ENCODE assay signal across 8 mouse cellular contexts in genomic region chr2:94470738-94471499, GRCm38 (mm10). TPM values are rescaled to one million over a fixed set of nuclear protein-coding genes. Genes with fewer than 3 reads are reported as not detected.
A peak's percentile ranks its signal among the peaks of the same experiment; 100 is the strongest.
DNase-seq lines count a peak whose midpoint lies in the region; ATAC-seq and TF ChIP-seq lines count a peak whose summit lies in the region.

No protein-coding gene starts in this region.

- H3K4me3 ChIP-seq in limb, embryonic 13.5 days: no peak overlapping the region
- H3K4me3 ChIP-seq in thymus, adult 2 months (ENCODE audit: control insufficient read depth, insufficient read depth, low read length): no peak overlapping the region

- no peak for TF ChIP-seq POLR2A in thymus, adult 2 months (IDR thresholded peaks at IDR 0.05; ENCODE audit: control insufficient read depth, extremely low read depth, insufficient read depth, low read length, poor library complexity)

- H3K4me2 ChIP-seq in limb, embryonic 13.5 days (replicated peaks): no peak overlapping the region

- CTCF ChIA-PET in Patski (lab: Charles Lee): interaction anchor here (0.9 to 1.2 kb wide), 4 partner anchors 10 to 174 kb away, joined by 3 read pairs; no protein-coding TSS in a partner anchor

- DNase-seq in A20 (ENCODE audit: low read depth, low spot score): peak; percentile 43
- no peak for DNase-seq in Patski (ENCODE audit: low read depth, low spot score)
- peak; percentile 88 to 89 for DNase-seq in cerebellum, postnatal 10 days
- DNase-seq in gastrocnemius, postnatal 14 days: peak; percentile 28
- peak; percentile 46 for DNase-seq in kidney, adult 9 months
- DNase-seq in neural tube, embryonic 10.5 days (ENCODE audit: extremely low spot score, low spot score): peak; percentile 75
- peak; percentile 35 for DNase-seq in thymus, adult 2 months

- no peaks in the 10 kb centered on the region for H3K9me3 ChIP-seq in limb, embryonic 13.5 days

- no peaks in the 10 kb centered on the region for H3K4me1 ChIP-seq in limb, embryonic 13.5 days
- H3K4me1 ChIP-seq in thymus, adult 2 months (replicated peaks; ENCODE audit: control insufficient read depth, insufficient read depth, low read length): no peaks in the 10 kb centered on the region

- peaks cover 4% of the 10 kb centered on the region for H3K27me3 ChIP-seq in Patski
- H3K27me3 ChIP-seq in limb, embryonic 13.5 days: peaks cover 7% of the 10 kb centered on the region; the same call in 1 of the 2 replicates
- H3K27me3 ChIP-seq in thymus, adult 2 months (ENCODE audit: control insufficient read depth, insufficient read depth, low read length): no peaks in the 10 kb centered on the region

- no peak overlapping the region; the same call in 1 of the 2 replicates for H3K9ac ChIP-seq in limb, embryonic 13.5 days

- intact Hi-C loops in gastrocnemius, postnatal 14 days (cut with DNase I; ENCODE audit: low total_unique reads): no loop called here

- peak; percentile 85 for ATAC-seq in Patski
- peak; percentile 82; the same call in 1 of the 2 replicates for ATAC-seq in limb, embryonic 13.5 days (ENCODE audit: low FRiP score, low read depth)

- H3K27ac ChIP-seq in limb, embryonic 13.5 days: no peak overlapping the region
- no peak overlapping the region for H3K27ac ChIP-seq in thymus, adult 2 months (ENCODE audit: control insufficient read depth, insufficient read depth, low read length)

- H3K36me3 ChIP-seq in limb, embryonic 13.5 days: no peaks in the 10 kb centered on the region
- no peaks in the 10 kb centered on the region for H3K36me3 ChIP-seq in thymus, adult 2 months (ENCODE audit: control insufficient read depth, insufficient read depth, low read length)

- peak; percentile 86 for TF ChIP-seq CTCF in Patski (IDR thresholded peaks at IDR 0.05)
- TF ChIP-seq CTCF in thymus, adult 2 months (IDR thresholded peaks at IDR 0.05; ENCODE audit: borderline replicate concordance, control insufficient read depth, extremely low read depth, insufficient read depth, low read length, poor library complexity): peak; percentile 59; the same call in 1 of the 2 replicates

- POLR2A ChIA-PET in Patski (lab: Charles Lee): no interaction called here

- in situ Hi-C loops in Patski (cut with MboI; ENCODE audit: low pct_unique_long_range_greater_than_20kb): no loop called here

- 27% methylated on average over 15 of the region's 15 CpGs for WGBS in limb, embryonic 13.5 days
- 33% methylated on average over 15 of the region's 15 CpGs for WGBS in thymus, adult 2 months

RNA-seq across cellular contexts. Expression of gene Api5, which starts 33.0 kb away (rescaled TPM):
- polyA plus RNA-seq in Patski (2021): 83.7 TPM
- 10 to 100 TPM; 17.5 to 22.0 TPM for total RNA-seq in gastrocnemius, postnatal 14 days (2021)
- polyA plus RNA-seq in limb, embryonic 13.5 days (2015; fragmentation: Nextera tagmentation; extraction: Ambion mirVana): 155 and 165 TPM in 2 replicates
- 36.0 and 41.8 TPM in 2 replicates for polyA plus RNA-seq in thymus, adult 2 months (2012; rRNA removed)
